Mouse (Mus musculus) spleen, adult 2 months (tissue): ENCODE data around the gene Ugt1a8.
"Not testable (repeated sequence)": the region's sequence is repeated elsewhere in the genome, so short reads cannot be mapped to it uniquely, and the experiment has no call there.

Source experiments
- CTCF ChIP-seq: fragments of 200-500 bp; IDR thresholded peaks from 2 replicates; pipeline ENCODE4 v1.5.1; 2011; ENCODE audit warnings: mild to moderate bottlenecking, inconsistent platforms; ENCODE audit not compliant: insufficient read depth, insufficient read length, insufficient replicate concordance; ENCODE audit errors: extremely low read depth
- POLR2A ChIP-seq: fragments of 200-500 bp; IDR thresholded peaks from 2 replicates; pipeline ENCODE4 v1.6.1; 2011; ENCODE audit warnings: low read depth, low read length, inconsistent platforms

- not testable (repeated sequence) for TF ChIP-seq CTCF, POLR2A
These were observed 47.8 kb downstream of the Ugt1a8 start for GRCm38 (mm10) chr1:88135229-88135904.
